Mouse (Mus musculus) ES-Bruce4 (cell line): ENCODE results near the gene Dlk2.

Source experiments
- CTCF ChIP-seq: IDR thresholded peaks from one replicate; pipeline ENCODE4 v1.8.1; 2011; ENCODE audit warnings: low read depth, low read length
- POLR2A ChIP-seq: IDR thresholded peaks from one replicate; pipeline ENCODE4 v1.8.1; 2011; ENCODE audit warnings: low read length; ENCODE audit not compliant: insufficient read depth

GRCm38 (mm10) chr17:46298220-46298913, 1.1 kb downstream of the Dlk2 start:
- TF ChIP-seq CTCF, result peak; percentile 87
- TF ChIP-seq POLR2A, result no peak
